Mouse (Mus musculus) cerebellum, adult 2 months (tissue): ENCODE data around the gene Cep72.
"Not testable (repeated sequence)": the region's sequence is repeated elsewhere in the genome, so short reads cannot be mapped to it uniquely, and the experiment has no call there.

Experiments used
- CTCF ChIP-seq: fragments of 200-500 bp; IDR thresholded peaks from 2 replicates; pipeline ENCODE4 v1.5.1; 2011; ENCODE audit warnings: low read depth, mild to moderate bottlenecking, control low read depth, low read length, moderate library complexity, borderline replicate concordance; ENCODE audit not compliant: insufficient read depth
- POLR2A ChIP-seq: fragments of 200-500 bp; IDR thresholded peaks from 2 replicates; pipeline ENCODE4 v1.6.1; 2011; ENCODE audit warnings: low read length, control low read depth, borderline replicate concordance; ENCODE audit not compliant: insufficient read depth

GRCm38 (mm10) chr13:74019006-74019405, 43.1 kb downstream of the Cep72 start:
- not testable (repeated sequence) for TF ChIP-seq CTCF, POLR2A
